Mouse (Mus musculus) embryonic fibroblast, embryonic 13.5 days (primary cell): ENCODE data around the gene Gcc2. TPM values are rescaled to one million over a fixed set of nuclear protein-coding genes. Genes with fewer than 3 reads are reported as not detected.

Experiments
- H3K27ac ChIP-seq: 2 replicates; pipeline ENCODE4 v1.5.1; 2012; ENCODE audit warnings: low read length, control low read depth, inconsistent platforms; ENCODE audit not compliant: insufficient read depth
- H3K4me1 ChIP-seq: 2 replicates; pipeline ENCODE4 v1.6.1; 2011; ENCODE audit warnings: low read length; ENCODE audit not compliant: control insufficient read depth, insufficient read depth
- H3K4me3 ChIP-seq: 2 replicates; pipeline ENCODE4 v1.5.1; 2011; ENCODE audit warnings: mild to moderate bottlenecking, control low read depth, low read length; ENCODE audit not compliant: insufficient read depth
- CTCF ChIP-seq: IDR thresholded peaks from 2 replicates; pipeline ENCODE4 v1.5.1; 2011; ENCODE audit warnings: mild to moderate bottlenecking, control low read depth, low read length, moderate library complexity, borderline replicate concordance; ENCODE audit not compliant: insufficient read depth
- POLR2A ChIP-seq: IDR thresholded peaks from 2 replicates; pipeline ENCODE4 v1.6.1; 2011; ENCODE audit warnings: low read depth, mild to moderate bottlenecking, control low read depth, low read length, moderate library complexity
- polyA plus RNA-seq: library from polyadenylated mRNA; stranded (reverse); fragments of >200 nt; gene quantifications from 2 replicates; pipeline ENCODE4 v1.2.4, GENCODE M21; 2011; ENCODE audit warnings: low read depth; ENCODE audit not compliant: missing spikeins, insufficient read length

Gcc2 gene
- polyA plus RNA-seq, 1 experiment = 32.4 TPM

DNA sequence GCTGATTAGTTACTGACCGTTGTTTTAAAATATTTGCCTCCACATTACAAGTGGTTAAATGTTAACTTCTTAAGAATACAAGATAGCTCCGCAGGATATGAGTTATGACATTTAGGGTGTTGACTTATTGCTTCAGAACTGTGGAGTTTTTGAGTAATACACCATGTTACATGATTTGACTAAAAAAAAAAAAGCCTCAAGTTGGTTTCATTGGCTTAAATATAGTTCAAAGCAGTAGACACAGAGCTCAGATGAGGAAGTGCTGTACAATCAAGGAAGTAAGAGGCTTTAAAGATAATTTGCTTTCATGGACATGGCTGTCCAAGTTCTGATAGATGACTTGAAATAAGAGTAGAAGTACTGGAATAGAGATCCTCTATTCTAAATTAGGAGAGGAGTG, 96.4 kb downstream of the Gcc2 start:
- peak overlapping the region; percentile 58 for H3K27ac ChIP-seq
- no peak overlapping the region for H3K4me3 ChIP-seq
- TF ChIP-seq POLR2A (no peak), CTCF (no peak)

DNA sequence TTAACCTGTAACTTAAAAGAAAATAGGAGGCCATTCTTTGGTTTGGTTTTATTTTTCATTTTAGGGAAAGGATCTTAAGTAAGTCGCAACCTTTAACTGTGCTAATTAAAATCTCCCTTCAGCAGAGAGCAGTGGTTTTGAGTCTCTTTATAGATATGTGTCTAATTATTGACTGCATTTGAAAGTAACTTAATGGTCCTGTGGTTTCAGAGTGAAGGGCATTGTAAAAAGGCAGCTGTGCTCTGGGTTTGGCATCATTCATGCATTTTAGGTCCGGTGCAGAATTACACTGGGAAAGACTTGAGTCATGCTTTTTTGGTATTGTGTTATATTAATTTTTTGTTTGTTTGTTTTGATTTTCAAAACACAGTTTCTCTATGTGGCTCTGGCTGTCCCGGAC, 97.1 kb downstream of the Gcc2 start:
- Histone ChIP-seq H3K27ac (peak overlapping the region; percentile 38; the same call in 1 of the 2 replicates), H3K4me1 (peaks cover 12% of the 10 kb centered on the region), H3K4me3 (no peak overlapping the region)
- TF ChIP-seq CTCF = no peak
- no peak for TF ChIP-seq POLR2A

More for the DNA sequence above, 96.4 kb downstream of the Gcc2 start:
- H3K4me1 ChIP-seq = peaks cover 12% of the 10 kb centered on the region

DNA sequence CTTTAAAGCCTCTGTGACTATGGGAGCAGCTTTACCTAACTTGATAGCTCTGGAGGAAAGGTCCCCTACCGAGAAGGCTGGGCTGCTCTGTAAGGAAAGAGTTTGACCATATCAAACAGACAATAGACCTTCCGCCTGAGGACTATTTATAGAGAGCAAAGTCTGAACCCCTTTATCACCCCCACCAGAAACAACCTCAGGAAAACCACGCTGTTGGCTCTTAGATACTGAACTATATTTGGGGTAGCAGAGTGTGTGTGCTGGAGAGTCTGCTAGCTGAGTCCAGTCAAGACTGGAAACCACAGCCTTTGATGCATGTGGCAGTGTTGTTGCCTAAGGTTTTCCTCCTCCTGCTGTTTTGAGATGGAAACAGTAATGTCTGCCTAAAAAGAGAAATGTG, 99.3 kb downstream of the Gcc2 start:
- Histone ChIP-seq H3K4me1 (peaks cover 12% of the 10 kb centered on the region), H3K27ac (peak overlapping the region; percentile 88)
- no peak for TF ChIP-seq CTCF
- TF ChIP-seq POLR2A = no peak

More for the DNA sequence above, 99.3 kb downstream of the Gcc2 start:
- H3K4me3 ChIP-seq = no peak overlapping the region

Other genes with a start within 250 kb of the Gcc2 start
- not detected in 2 replicates for gene AW822073, start 30.6 kb upstream of the Gcc2 start, polyA plus RNA-seq
- gene Duxf3, start 22.8 kb upstream of the Gcc2 start, polyA plus RNA-seq = not detected in 2 replicates
- not detected in 2 replicates for gene Gm4981, start 18.8 kb upstream of the Gcc2 start, polyA plus RNA-seq
- 160 and 170 TPM in 2 replicates for gene Lims1, start 68.0 kb downstream of the Gcc2 start, polyA plus RNA-seq
- gene Ranbp2, start 191.4 kb downstream of the Gcc2 start, polyA plus RNA-seq = 90.6 and 91.0 TPM in 2 replicates
- gene Ccdc138, start 242.5 kb downstream of the Gcc2 start, polyA plus RNA-seq = 1.7 and 3.5 TPM in 2 replicates